Comparison of ENCODE assay signal across 10 mouse cellular contexts in genomic region chr15:27779827-27780226, GRCm38 (mm10).
DNase-seq lines count a peak whose midpoint lies in the region; ATAC-seq and TF ChIP-seq lines count a peak whose summit lies in the region.
"Had no signal": no experiment of that assay in that cellular context is flagged by ENCODE, and none has a peak within 500 bp of the region (broad histone marks: within the 10 kb centered on the region; RNA-seq: fewer than 3 reads in every experiment).

No protein-coding gene starts in this region.

- no peak overlapping the region for H3K4me2 ChIP-seq in heart, embryonic 11.5 days

- no peak for TF ChIP-seq CTCF in heart, adult 2 months (IDR thresholded peaks at IDR 0.05)

- no peak for TF ChIP-seq EP300 in heart, adult 2 months (IDR thresholded peaks at IDR 0.05; ENCODE audit: insufficient read depth, low read depth, low read length)

- WGBS in heart, embryonic 11.5 days (ENCODE audit: insufficient replicate concordance): 41% methylated on average over 10 of the region's 10 CpGs
- 67% methylated on average over 10 of the region's 10 CpGs for WGBS in heart, adult 2 months

- H3K36me3 ChIP-seq in heart, embryonic 11.5 days (ENCODE audit: control insufficient read depth, insufficient read depth, low read length): no peaks in the 10 kb centered on the region
- H3K36me3 ChIP-seq in heart, adult 2 months (ENCODE audit: control insufficient read depth, insufficient read depth, low read length): peaks cover 7% of the 10 kb centered on the region

- H3K27ac ChIP-seq in heart, embryonic 11.5 days (ENCODE audit: low read depth, low read length): peak overlapping the region; percentile 77
- H3K27ac ChIP-seq in heart, adult 2 months: no peak overlapping the region

- no peaks in the 10 kb centered on the region for H3K9me3 ChIP-seq in heart, embryonic 11.5 days (replicated peaks; ENCODE audit: control insufficient read depth, low read length)

- intact Hi-C loops in heart, adult 2 months (cut with DNase I): no loop called here

- H3K9ac ChIP-seq in heart, embryonic 11.5 days (ENCODE audit: low read depth, low read length): no peak overlapping the region
- H3K9ac ChIP-seq in heart, adult 2 months (ENCODE audit: low read depth, low read length): no peak overlapping the region

- H3K4me3 ChIP-seq in heart, embryonic 11.5 days (ENCODE audit: low read depth, low read length): no peak overlapping the region
- H3K4me3 ChIP-seq in heart, adult 2 months: no peak overlapping the region
- H3K4me3 ChIP-seq: erythroblast, embryonic 14.5 days had no signal

- TF ChIP-seq POLR2A in heart, adult 2 months (IDR thresholded peaks at IDR 0.05; ENCODE audit: insufficient read depth, low read depth, low read length): no peak

- no peaks in the 10 kb centered on the region for H3K27me3 ChIP-seq in heart, embryonic 11.5 days (ENCODE audit: control insufficient read depth, insufficient read depth, low read length)
- no peaks in the 10 kb centered on the region for H3K27me3 ChIP-seq in heart, adult 2 months (ENCODE audit: control insufficient read depth, insufficient read depth, low read length)

- no peaks in the 10 kb centered on the region for H3K79me2 ChIP-seq in heart, adult 2 months (replicated peaks; ENCODE audit: control insufficient read depth, insufficient read depth, low read length)

- ATAC-seq in heart, embryonic 11.5 days (replicated peaks; ENCODE audit: insufficient number of reproducible peaks, low FRiP score, low TSS enrichment): 0 out of 2 replicates have a peak, but pooled peaks have one; percentile 17
- ATAC-seq in frontal cortex, adult (ENCODE audit: low TSS enrichment): no peak

- H3K4me1 ChIP-seq in heart, embryonic 11.5 days (ENCODE audit: control insufficient read depth, insufficient read depth, low read length): peaks cover 74% of the 10 kb centered on the region
- peaks cover 37% of the 10 kb centered on the region for H3K4me1 ChIP-seq in heart, adult 2 months (ENCODE audit: control insufficient read depth, insufficient read depth, low read length)

- no peak for DNase-seq in heart, adult 2 months
- DNase-seq in right cerebral cortex, postnatal 25 days: peak; percentile 22
- DNase-seq in right cerebral cortex, postnatal 14 days: no peak
- peak; percentile 78 for DNase-seq in mesoderm, embryonic 11.5 days (ENCODE audit: low read depth, low spot score)
- DNase-seq in frontal cortex, postnatal 10 days (ENCODE audit: low spot score in 2 of 2): no peak
- no peak for DNase-seq in spleen, postnatal 10 days (ENCODE audit: low spot score in 2 of 2)
- DNase-seq: thymus, postnatal 36 days had no signal

Comparison
In these comparisons a context has a peak if more than half of its experiments do, and no peak if none do; other contexts are left out.
1. DNase-seq: peak in right cerebral cortex, postnatal 25 days (single experiment) and mesoderm, embryonic 11.5 days (single experiment); none in heart, adult 2 months (0 of 2), right cerebral cortex, postnatal 14 days (single experiment), frontal cortex, postnatal 10 days (0 of 2) and spleen, postnatal 10 days (0 of 2).